Mouse (Mus musculus): ENCODE results near the gene Ubtd1.

- TF ChIP-seq CTCF (IDR thresholded peaks at IDR 0.05; ENCODE audit: extremely low read depth, insufficient read length, insufficient replicate concordance, low read depth, low read length): no peak
- no peak for TF ChIP-seq POLR2A (IDR thresholded peaks at IDR 0.05; ENCODE audit: low read depth, low read length)
Measured at GRCm38 (mm10) chr19:42008586-42008985, 27.0 kb downstream of the Ubtd1 start.

All from small intestine, adult 2 months (tissue).